Mouse (Mus musculus) heart, embryonic 11.5 days (tissue): ENCODE data around the gene G430095P16Rik. TPM values are rescaled to one million over a fixed set of nuclear protein-coding genes. Genes with fewer than 3 reads are reported as not detected.

ENCODE experiments used
- ATAC-seq: fragments of 200-750 bp; cut with Nextera tagmentation; replicated peaks from 2 replicates; pipeline ENCODE4 v1.8.0; 2017; ENCODE audit warnings: moderate library complexity; ENCODE audit not compliant: insufficient number of reproducible peaks, low FRiP score, low TSS enrichment
- H3K27ac ChIP-seq: fragments of 300-500 bp; sonication (generic); 2 replicates; pipeline ENCODE4 v1.5.1; 2014; ENCODE audit warnings: mild to moderate bottlenecking, low read depth, low read length
- H3K27me3 ChIP-seq: fragments of 300-500 bp; sonication (generic); 2 replicates; pipeline ENCODE4 v1.6.1; 2014; ENCODE audit warnings: mild to moderate bottlenecking, low read length, mixed read lengths; ENCODE audit not compliant: control insufficient read depth, insufficient read depth
- H3K36me3 ChIP-seq: fragments of 300-500 bp; sonication (generic); 2 replicates; pipeline ENCODE4 v1.6.1; 2014; ENCODE audit warnings: mild to moderate bottlenecking, low read length, moderate library complexity, mixed read lengths; ENCODE audit not compliant: control insufficient read depth, insufficient read depth
- H3K4me1 ChIP-seq: fragments of 300-500 bp; sonication (generic); 2 replicates; pipeline ENCODE4 v1.6.1; 2014; ENCODE audit warnings: low read length; ENCODE audit not compliant: control insufficient read depth, insufficient read depth
- H3K4me2 ChIP-seq: fragments of 300-500 bp; sonication (generic); 2 replicates; pipeline ENCODE4 v1.6.1; 2014; ENCODE audit warnings: mild to moderate bottlenecking, moderate library complexity
- H3K4me3 ChIP-seq: fragments of 300-500 bp; sonication (generic); 2 replicates; pipeline ENCODE4 v1.5.1; 2014; ENCODE audit warnings: low read depth, low read length
- H3K9ac ChIP-seq: fragments of 300-500 bp; sonication (generic); 2 replicates; pipeline ENCODE4 v1.6.1; 2014; ENCODE audit warnings: mild to moderate bottlenecking, low read depth, low read length, moderate library complexity
- H3K9me3 ChIP-seq: fragments of 300-500 bp; sonication (generic); replicated peaks from 2 replicates; pipeline ENCODE4 v1.6.1; 2016; ENCODE audit warnings: low read length; ENCODE audit not compliant: control insufficient read depth
- WGBS: fragments of 180-500 bp; shearing (Covaris S2); extraction: QIAGEN DNeasy Blood & Tissue Kit; methylation state at CpG from one replicate; pipeline ENCODE4 v1.1.7; 2014; ENCODE audit not compliant: insufficient replicate concordance; 5-methylcytosine and 5-hydroxymethylcytosine counted together
- polyA plus RNA-seq: library from polyadenylated mRNA; unstranded; fragments of >200 nt; fragmentation: Nextera tagmentation; extraction: Ambion mirVana; gene quantifications from 2 replicates; pipeline ENCODE4 v1.2.1, GENCODE M21; 2014

The G430095P16Rik gene
- polyA plus RNA-seq, 1 experiment from 2014 or later: 5.4 TPM

- ATAC-seq: no peak
- Histone ChIP-seq H3K27ac (peak overlapping the region; percentile 1; the same call in 1 of the 2 replicates), H3K9me3 (no peaks in the 10 kb centered on the region), H3K4me2 (no peak overlapping the region), H3K4me3 (no peak overlapping the region), H3K4me1 (peaks cover 72% of the 10 kb centered on the region), H3K36me3 (no peaks in the 10 kb centered on the region), H3K9ac (no peak overlapping the region), H3K27me3 (peaks cover 41% of the 10 kb centered on the region)
- WGBS: 49% methylated on average over 13 of the region's 13 CpGs
Observed at GRCm38 (mm10) chr8:84740895-84741843, 18.4 kb downstream of the G430095P16Rik start.

DNA sequence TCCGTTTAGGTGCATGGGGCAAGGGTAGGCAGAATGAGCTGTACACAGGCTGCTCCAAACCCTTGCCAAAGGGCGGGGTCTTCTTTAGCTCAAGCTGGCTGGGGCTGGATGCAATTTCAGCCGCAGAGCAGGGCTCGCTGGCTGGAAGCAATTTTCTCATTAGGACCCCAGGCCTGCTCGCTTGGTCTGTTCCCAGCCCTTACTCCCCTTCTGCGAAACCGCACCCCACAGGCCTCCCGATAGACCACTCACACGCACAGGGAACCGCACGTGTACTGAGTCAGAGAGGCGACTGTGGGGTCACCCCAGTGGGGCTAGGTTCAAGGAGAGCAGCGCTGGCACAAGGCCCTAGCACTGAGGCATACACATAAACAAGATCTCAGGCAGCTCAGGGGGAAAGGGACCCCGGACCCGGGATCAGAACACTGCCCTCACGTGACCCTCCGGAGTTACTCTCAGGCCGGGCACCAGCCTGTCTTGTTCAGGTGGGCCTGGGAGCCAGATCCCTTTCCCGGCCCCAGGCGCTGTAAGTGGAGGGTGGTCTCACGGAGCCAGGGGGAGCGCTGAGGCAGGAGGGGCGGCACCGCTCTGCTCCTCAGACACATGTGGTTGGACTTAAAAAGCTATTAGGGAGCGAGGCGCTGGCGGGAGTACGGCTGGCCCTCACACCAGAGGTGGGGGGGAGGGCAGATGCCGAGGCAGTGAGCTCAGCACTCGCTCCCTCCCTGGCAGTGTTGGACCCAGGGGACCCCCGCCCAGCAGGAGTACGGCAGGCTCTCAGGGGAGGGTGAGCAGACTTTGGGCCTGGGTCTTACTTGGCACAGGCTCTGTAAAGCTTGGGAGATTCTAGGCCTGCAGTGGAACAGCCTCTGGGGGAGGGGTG is 19.6 kb downstream of the G430095P16Rik start:
- peak; percentile 47 for ATAC-seq

DNA sequence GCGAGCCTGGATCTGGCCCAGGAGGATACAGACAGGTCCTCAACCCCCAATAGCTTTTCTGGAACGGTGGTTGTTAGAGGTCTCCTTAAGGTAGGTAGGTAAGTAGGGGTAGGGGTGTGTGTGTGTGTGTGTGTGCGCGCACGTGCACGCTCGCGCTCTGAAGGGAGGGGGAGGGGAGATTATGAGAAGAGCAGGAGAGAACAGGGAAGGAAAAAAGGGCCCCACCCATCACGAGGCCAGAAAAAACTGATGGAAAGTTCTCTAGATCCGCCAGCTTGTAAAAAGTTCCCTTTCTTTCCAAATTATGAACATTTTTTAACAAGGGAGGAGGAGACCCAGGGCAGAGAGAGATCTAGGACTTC is 20.2 kb downstream of the G430095P16Rik start:
- H3K9me3 ChIP-seq: no peaks in the 10 kb centered on the region
- ATAC-seq: peak; percentile 7; the same call in 1 of the 2 replicates
- H3K9ac ChIP-seq: peak overlapping the region; percentile 58
- peak overlapping the region; percentile 28 for H3K4me3 ChIP-seq
- no peaks in the 10 kb centered on the region for H3K36me3 ChIP-seq
- H3K27me3 ChIP-seq: peaks cover 40% of the 10 kb centered on the region
- 6% methylated on average over 10 of the region's 10 CpGs for WGBS
- H3K4me2 ChIP-seq: peak overlapping the region; percentile 61
- H3K27ac ChIP-seq: peak overlapping the region; percentile 84
- H3K4me1 ChIP-seq: peaks cover 67% of the 10 kb centered on the region

More for the DNA sequence above, 19.6 kb downstream of the G430095P16Rik start:
- 14% methylated on average over 32 of the region's 32 CpGs for WGBS
- Histone ChIP-seq H3K4me2 (peak overlapping the region; percentile 61), H3K4me3 (peak overlapping the region; percentile 28), H3K27ac (peak overlapping the region; percentile 84), H3K9me3 (no peaks in the 10 kb centered on the region), H3K9ac (peak overlapping the region; percentile 58), H3K27me3 (peaks cover 44% of the 10 kb centered on the region), H3K4me1 (peaks cover 72% of the 10 kb centered on the region), H3K36me3 (no peaks in the 10 kb centered on the region)

DNA sequence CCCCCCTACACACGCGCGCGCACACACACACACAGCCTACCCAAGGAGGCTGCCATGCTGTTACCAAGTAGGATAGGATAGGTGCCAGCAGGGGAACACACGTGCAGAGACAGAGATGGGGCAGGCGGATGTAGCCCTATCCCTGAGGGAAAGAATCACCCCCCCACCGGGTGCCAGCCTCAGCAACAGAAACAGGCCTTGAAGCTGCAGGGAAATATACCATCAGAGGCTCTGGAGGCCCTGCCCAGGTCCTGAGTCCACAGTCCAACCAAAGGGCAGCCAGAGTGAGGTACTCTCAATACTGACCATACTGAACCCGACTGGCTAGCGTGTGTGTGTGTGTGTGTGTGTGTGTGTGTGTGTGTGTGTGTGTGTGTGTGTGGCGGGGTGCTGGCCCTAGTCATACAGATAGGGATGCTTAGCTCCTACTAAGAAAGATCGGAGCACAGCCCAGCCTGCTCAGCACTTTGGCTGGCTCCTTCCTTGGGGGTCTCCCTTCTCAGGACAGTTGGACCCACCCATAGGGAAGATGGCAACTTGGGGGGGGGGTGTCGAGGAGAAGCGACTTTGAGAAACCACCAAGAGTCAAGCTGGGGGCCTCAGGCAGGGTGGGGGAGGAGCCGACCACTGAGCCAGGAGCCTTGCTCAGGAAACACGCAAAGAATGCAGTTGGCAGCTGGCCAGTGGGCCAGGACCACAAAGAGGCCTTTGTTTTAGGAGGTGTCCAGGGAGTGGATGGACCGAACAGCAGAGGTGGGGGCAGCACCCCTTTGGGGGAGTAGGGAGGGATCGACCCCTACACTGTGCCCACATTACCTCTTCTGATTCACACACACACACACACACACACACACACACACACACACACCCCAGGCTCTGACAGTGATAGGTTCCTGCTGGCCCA is 21.0 kb downstream of the G430095P16Rik start:
- Histone ChIP-seq H3K4me2 (peak overlapping the region; percentile 61), H3K9ac (peak overlapping the region; percentile 58), H3K4me3 (peak overlapping the region; percentile 28; the same call in 1 of the 2 replicates), H3K4me1 (peaks cover 60% of the 10 kb centered on the region), H3K9me3 (no peaks in the 10 kb centered on the region), H3K27ac (peak overlapping the region; percentile 84), H3K36me3 (no peaks in the 10 kb centered on the region), H3K27me3 (peaks cover 38% of the 10 kb centered on the region)
- 14% methylated on average over 16 of the region's 17 CpGs for WGBS
- peak; percentile 62 for ATAC-seq

DNA sequence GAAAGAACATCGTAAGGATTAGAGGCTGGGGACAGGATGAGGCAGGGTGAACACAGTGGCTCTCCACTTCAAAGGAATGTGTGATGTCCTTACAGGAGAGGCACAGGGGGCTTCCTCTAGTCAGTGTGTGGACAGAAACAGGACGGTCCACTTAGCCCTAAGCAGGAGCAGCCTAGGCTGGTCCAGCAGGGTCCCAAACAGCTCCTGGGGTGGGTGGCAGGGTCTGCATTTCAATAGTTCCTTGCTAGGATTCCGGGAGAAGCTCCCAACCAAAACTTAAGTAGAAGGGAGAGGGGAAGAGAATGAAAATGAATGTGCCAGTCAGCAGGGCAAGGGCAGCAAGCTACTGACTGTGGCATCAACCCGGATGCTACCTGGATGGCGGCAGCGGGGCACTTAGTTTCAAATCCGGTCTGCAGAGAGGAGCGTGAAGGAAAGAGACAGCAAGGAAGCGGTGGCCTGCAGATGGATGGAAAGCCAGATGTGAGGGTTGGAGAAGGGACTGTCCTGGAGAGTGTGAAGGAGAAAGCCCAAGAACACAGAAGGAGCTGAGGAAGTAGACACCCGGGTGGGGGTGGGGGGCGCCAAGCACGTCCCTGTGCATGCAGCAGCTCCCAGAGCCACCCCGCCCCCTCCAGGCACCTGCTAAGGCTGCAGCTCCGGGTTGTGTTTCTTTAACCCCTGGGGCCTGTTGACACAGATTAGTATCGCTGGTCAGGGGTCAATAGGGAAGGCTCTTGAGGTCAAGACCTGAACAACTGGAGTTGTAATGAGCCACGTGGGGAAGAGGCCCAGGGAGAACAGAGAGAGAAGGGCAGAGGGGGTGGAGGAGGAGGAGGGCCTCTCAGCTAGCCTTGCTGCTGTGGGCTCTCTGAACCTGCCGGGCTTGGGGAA is 22.5 kb downstream of the G430095P16Rik start:
- Histone ChIP-seq H3K27me3 (peaks cover 47% of the 10 kb centered on the region), H3K36me3 (no peaks in the 10 kb centered on the region), H3K4me1 (peaks cover 54% of the 10 kb centered on the region), H3K4me2 (peak overlapping the region; percentile 61), H3K9me3 (no peaks in the 10 kb centered on the region), H3K9ac (peak overlapping the region; percentile 63), H3K4me3 (no peak overlapping the region), H3K27ac (peak overlapping the region; percentile 84)
- no peak for ATAC-seq
- WGBS: 7% methylated on average over 17 of the region's 17 CpGs

DNA sequence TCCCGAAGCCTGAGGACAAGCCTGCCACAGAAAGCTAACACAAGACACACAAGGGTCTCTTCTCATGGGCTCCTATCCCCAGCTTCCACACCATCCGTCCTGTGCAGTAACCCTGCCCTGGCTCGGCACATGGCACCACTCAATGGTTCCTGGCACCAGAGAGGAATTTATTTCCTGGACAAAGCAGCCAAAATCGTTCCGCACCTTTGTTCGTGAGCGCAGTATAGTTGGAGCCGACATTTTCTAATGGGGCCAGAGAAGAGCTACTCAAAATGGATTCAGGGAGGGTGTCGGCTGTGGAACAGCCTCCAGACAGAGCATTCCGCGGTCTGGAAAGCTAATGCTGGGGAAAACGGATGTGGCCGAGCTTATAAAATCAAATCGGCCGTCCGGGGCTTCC is 26.7 kb downstream of the G430095P16Rik start:
- WGBS: 81% methylated on average over 16 of the region's 16 CpGs
- Histone ChIP-seq H3K4me3 (no peak overlapping the region), H3K27me3 (peaks cover 42% of the 10 kb centered on the region), H3K4me2 (no peak overlapping the region), H3K9ac (no peak overlapping the region), H3K27ac (no peak overlapping the region), H3K9me3 (no peaks in the 10 kb centered on the region), H3K4me1 (peaks cover 32% of the 10 kb centered on the region), H3K36me3 (no peaks in the 10 kb centered on the region)
- ATAC-seq: no peak

- H3K36me3 ChIP-seq: no peaks in the 10 kb centered on the region
- peak overlapping the region; percentile 0; the same call in 1 of the 2 replicates for H3K9ac ChIP-seq
- peak; percentile 70; the same call in 1 of the 2 replicates for ATAC-seq
- H3K9me3 ChIP-seq: no peaks in the 10 kb centered on the region
- WGBS: 66% methylated on average over 6 of the region's 6 CpGs
- no peak overlapping the region for H3K4me2 ChIP-seq
- H3K27ac ChIP-seq: no peak overlapping the region
- H3K27me3 ChIP-seq: peaks cover 40% of the 10 kb centered on the region
- no peak overlapping the region for H3K4me3 ChIP-seq
- H3K4me1 ChIP-seq: peaks cover 17% of the 10 kb centered on the region
Observed at GRCm38 (mm10) chr8:84752734-84753582, 30.2 kb downstream of the G430095P16Rik start.
